Mouse (Mus musculus) hindbrain, embryonic 11.5 days (tissue): ENCODE data around the gene Cdh23. TPM values are rescaled to one million over a fixed set of nuclear protein-coding genes. Genes with fewer than 3 reads are reported as not detected.
A peak's percentile ranks its signal among the peaks of the same experiment; 100 is the strongest.

Source experiments
- ATAC-seq: fragments of 200-750 bp; cut with Nextera tagmentation; 2 replicates; pipeline ENCODE4 v1.8.0; 2017; ENCODE audit warnings: mild to moderate bottlenecking, moderate TSS enrichment, moderate library complexity; ENCODE audit not compliant: low FRiP score
- DNase-seq: peaks from one replicate; pipeline ENCODE4 v3.0.0-alpha.2; 2015; ENCODE audit warnings: low spot score
- H3K27ac ChIP-seq: fragments of 300-500 bp; sonication (generic); 2 replicates; pipeline ENCODE4 v1.5.1; 2014; ENCODE audit warnings: mild to moderate bottlenecking, low read depth, low read length
- H3K27me3 ChIP-seq: fragments of 300-500 bp; sonication (generic); 2 replicates; pipeline ENCODE4 v1.6.1; 2014; ENCODE audit warnings: mild to moderate bottlenecking, low read length, moderate library complexity, mixed read lengths; ENCODE audit not compliant: control insufficient read depth, insufficient read depth
- H3K36me3 ChIP-seq: fragments of 300-500 bp; sonication (generic); 2 replicates; pipeline ENCODE4 v1.6.1; 2014; ENCODE audit warnings: mild to moderate bottlenecking, low read length, moderate library complexity, mixed read lengths; ENCODE audit not compliant: control insufficient read depth, insufficient read depth
- H3K4me1 ChIP-seq: fragments of 300-500 bp; sonication (generic); replicated peaks from 2 replicates; pipeline ENCODE4 v1.6.1; 2014; ENCODE audit warnings: low read length, mixed read lengths; ENCODE audit not compliant: control insufficient read depth, insufficient read depth
- H3K4me2 ChIP-seq: fragments of 300-500 bp; sonication (generic); replicated peaks from 2 replicates; pipeline ENCODE4 v1.6.1; 2014; ENCODE audit warnings: mild to moderate bottlenecking, low read depth, low read length
- H3K4me3 ChIP-seq: fragments of 300-500 bp; sonication (generic); 2 replicates; pipeline ENCODE4 v1.5.1; 2014; ENCODE audit warnings: low read depth, low read length
- H3K9ac ChIP-seq: fragments of 300-500 bp; sonication (generic); 2 replicates; pipeline ENCODE4 v1.6.1; 2014; ENCODE audit warnings: low read depth, low read length
- H3K9me3 ChIP-seq: fragments of 300-500 bp; sonication (generic); 2 replicates; pipeline ENCODE4 v1.6.1; 2016; ENCODE audit warnings: low read length; ENCODE audit not compliant: control insufficient read depth
- WGBS: fragments of 180-500 bp; shearing (Covaris S2); extraction: QIAGEN DNeasy Blood & Tissue Kit; methylation state at CpG from one replicate; pipeline ENCODE4 v1.1.7; 2014; 5-methylcytosine and 5-hydroxymethylcytosine counted together
- polyA plus RNA-seq: library from polyadenylated mRNA; unstranded; fragments of >200 nt; fragmentation: Nextera tagmentation; extraction: Ambion mirVana; gene quantifications from 2 replicates; pipeline ENCODE4 v1.2.1, GENCODE M21; 2014

The Cdh23 gene
- polyA plus RNA-seq, 1 experiment from 2014 or later = 1.6 TPM

DNA sequence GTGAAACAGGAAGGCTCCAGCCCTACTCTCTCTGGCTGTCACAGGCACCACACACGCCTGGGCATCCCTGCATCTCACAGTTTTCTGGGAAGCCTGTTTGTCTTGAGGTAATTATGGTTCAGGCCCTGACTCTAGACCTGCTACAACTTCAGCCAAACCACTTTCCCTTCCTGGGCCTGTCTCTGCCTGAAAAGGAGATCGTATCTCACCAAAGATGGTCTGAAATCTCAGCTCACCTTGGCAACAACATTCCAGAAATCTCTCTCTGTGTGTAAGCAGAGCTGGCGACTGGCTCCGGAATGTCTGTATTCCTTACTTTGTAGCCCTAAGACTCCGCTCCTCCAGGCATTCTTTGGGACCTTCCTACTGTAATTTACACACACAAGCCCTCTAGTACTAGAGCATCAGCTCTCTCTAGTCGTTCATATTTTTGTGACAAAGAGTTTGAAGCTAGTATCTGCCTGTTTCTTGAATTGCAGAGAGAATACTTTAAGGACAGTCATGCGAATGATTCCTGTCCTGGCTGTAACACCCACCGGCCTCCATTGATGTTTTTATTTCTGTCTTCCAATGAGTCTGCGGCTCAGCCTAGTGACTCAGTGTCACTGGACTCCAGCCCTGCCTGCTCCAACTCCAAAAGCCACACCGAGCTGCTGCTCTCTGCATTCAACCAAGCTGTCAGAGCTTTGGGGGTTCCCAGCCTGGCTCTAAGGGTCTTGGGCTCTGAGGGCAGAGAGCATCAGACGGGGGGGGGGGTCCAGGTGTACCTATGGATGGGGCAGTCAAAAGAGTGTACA is 341.2 kb downstream of the Cdh23 start:
- DNase-seq (no peak), ATAC-seq (no peak)
- H3K9me3 ChIP-seq = no peaks in the 10 kb centered on the region
- H3K27ac ChIP-seq = no peak overlapping the region
- no peak overlapping the region for H3K4me2 ChIP-seq
- no peaks in the 10 kb centered on the region for H3K36me3 ChIP-seq
- WGBS = 75% methylated on average over 11 of the region's 11 CpGs
- peaks cover 3% of the 10 kb centered on the region for H3K4me1 ChIP-seq
- no peak overlapping the region for H3K9ac ChIP-seq
- H3K4me3 ChIP-seq = no peak overlapping the region
- no peaks in the 10 kb centered on the region for H3K27me3 ChIP-seq

DNA sequence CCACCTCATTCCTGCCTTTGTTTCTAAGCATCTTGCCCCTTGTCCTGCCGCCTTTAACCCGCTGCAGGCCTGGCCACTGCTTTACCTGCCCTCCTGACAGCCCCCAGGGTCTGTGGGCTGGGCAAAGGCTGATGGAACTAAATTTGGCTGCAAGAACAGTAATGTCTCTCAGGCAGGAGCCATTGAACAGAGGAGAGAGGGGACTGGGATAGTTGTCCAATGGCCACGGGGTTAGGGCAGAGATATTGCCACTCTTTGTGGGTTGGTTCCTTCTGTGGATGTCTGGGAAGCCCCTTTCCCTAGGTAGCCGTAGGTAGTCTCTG is 342.3 kb downstream of the Cdh23 start:
- H3K27me3 ChIP-seq = no peaks in the 10 kb centered on the region
- no peak overlapping the region for H3K4me3 ChIP-seq
- H3K36me3 ChIP-seq = no peaks in the 10 kb centered on the region
- no peak overlapping the region for H3K9ac ChIP-seq
- H3K27ac ChIP-seq = no peak overlapping the region
- no peak overlapping the region for H3K4me2 ChIP-seq
- ATAC-seq = no peak
- no peaks in the 10 kb centered on the region for H3K9me3 ChIP-seq
- DNase-seq = no peak
- 94% methylated on average over 4 of the region's 4 CpGs for WGBS
- H3K4me1 ChIP-seq = peaks cover 3% of the 10 kb centered on the region

DNA sequence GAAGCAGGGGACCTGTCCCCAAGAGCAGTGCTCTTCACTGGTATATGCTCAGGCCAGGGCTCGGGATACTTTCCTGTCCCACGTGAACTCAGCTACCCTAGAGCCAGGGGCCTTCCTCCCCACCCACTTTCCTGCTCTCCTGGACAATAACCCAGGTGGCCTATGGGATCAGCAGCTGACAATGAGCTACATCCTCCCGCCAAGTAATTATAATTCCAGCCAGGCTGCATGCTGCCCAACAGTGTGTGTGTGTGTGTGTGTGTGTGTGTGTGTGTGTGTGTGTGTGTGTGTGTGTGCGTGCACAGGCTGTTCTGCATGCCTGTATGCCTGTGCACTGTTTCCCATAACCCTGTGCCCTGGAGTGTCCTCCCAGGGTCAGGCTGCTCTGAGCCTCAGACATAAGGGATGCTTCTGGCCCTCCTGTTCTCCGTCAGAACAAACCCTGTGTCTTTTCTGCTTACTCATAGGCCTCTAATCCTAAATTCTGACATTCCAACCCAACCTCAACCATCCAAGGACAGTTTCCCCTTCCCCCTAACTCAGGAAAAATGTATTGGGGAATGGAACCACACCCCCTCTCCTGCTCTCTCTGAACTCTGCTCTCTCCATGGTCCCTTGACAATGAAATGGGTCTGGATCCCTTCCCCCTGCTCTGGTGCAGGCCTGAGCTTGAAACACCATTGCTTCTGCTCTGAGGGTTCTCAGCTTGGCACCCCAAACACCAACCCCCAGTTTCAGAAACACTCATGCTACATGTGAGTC is 342.9 kb downstream of the Cdh23 start:
- WGBS = 56% methylated on average over 5 of the region's 5 CpGs
- Histone ChIP-seq H3K27me3 (no peaks in the 10 kb centered on the region), H3K9ac (no peak overlapping the region), H3K27ac (no peak overlapping the region), H3K4me1 (peaks cover 3% of the 10 kb centered on the region), H3K9me3 (no peaks in the 10 kb centered on the region), H3K36me3 (no peaks in the 10 kb centered on the region), H3K4me2 (no peak overlapping the region), H3K4me3 (no peak overlapping the region)
- DNase-seq = no peak
- no peak for ATAC-seq

DNA sequence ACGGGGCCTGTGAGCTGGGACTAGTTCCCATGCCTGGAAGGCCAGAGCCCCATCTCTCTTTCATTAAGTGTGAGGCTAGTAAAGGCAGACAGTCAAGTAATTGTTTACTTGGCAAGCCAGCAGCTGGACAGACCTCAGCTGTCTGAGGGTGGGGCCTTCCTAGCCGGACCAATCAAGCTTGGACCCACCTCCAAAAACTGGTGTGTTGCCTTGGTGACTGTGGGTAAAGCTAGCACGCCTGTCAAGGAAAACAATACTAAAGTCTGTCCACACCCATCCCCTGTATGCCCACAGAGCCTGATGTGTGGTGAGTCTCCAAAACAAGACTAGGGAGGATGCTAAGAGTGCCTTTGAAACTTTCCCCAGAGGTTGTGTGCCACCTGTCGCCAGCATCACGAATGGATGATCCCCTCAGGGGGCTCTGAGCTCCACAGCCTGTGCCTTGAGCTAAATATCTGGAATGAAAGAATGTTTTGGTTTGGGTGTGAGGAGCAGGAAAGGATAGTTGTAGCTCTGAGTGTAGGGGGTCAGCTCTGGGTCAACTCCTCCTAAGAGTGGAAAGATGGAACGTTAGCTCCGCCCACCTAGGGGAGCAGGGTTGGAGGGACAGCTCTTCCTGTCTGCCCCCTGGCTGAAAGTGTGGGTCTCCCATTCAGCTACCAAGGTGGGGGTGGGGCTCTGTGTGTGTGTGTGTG is 344.4 kb downstream of the Cdh23 start:
- H3K4me2 ChIP-seq = no peak overlapping the region
- H3K4me1 ChIP-seq = peaks cover 7% of the 10 kb centered on the region
- no peak overlapping the region for H3K4me3 ChIP-seq
- 17% methylated on average over 7 of the region's 7 CpGs for WGBS
- no peaks in the 10 kb centered on the region for H3K36me3 ChIP-seq
- H3K27ac ChIP-seq = peak overlapping the region; percentile 67
- peak; percentile 54 for DNase-seq
- H3K27me3 ChIP-seq = peaks cover 10% of the 10 kb centered on the region
- H3K9me3 ChIP-seq = no peaks in the 10 kb centered on the region
- ATAC-seq = peak; percentile 65
- no peak overlapping the region for H3K9ac ChIP-seq

DNA sequence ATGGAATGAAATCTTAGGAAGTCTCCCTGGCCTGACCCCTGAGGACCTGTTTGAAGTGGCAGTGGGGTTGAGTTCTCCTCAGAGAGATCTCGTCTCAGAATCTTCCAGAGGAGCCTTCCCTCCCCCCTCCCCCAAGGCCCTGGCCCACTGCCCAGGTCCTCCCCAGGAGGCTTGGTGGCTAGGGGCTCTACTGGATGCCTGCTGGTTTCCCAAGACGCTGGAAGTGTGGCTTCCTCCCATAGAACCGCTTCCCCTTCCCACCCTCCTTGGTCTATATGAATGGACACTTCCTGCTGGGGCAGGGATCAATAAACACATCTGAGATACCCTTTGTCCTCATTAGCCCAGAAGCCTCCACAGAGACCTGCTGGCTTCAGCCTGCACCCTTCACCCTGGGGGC is 345.0 kb downstream of the Cdh23 start:
- Histone ChIP-seq H3K4me1 (peaks cover 10% of the 10 kb centered on the region), H3K9ac (no peak overlapping the region), H3K9me3 (no peaks in the 10 kb centered on the region), H3K4me3 (no peak overlapping the region), H3K27ac (peak overlapping the region; percentile 67), H3K27me3 (peaks cover 12% of the 10 kb centered on the region), H3K36me3 (no peaks in the 10 kb centered on the region), H3K4me2 (no peak overlapping the region)
- ATAC-seq (peak; percentile 20; the same call in 1 of the 2 replicates), DNase-seq (peak; percentile 19)
- WGBS = 30% methylated on average over 3 of the region's 3 CpGs

DNA sequence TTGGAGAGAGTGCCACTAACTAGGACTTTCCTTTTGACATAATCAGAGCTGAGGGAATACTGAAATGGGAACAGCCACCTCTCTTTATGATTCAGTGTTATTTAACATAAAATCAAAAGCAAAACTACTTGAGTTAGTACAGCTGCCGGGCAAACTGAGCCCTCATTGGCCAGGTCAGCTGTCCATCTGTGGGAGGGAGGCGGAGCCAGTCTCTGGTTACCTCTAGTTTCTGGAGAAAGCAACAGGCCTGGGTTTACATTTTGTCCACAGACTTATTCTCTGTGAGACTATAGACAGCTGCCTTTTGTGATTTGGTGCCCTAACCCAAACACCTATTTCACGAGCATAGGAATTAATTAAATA is 345.5 kb downstream of the Cdh23 start:
- H3K27ac ChIP-seq = no peak overlapping the region
- H3K9me3 ChIP-seq = no peaks in the 10 kb centered on the region
- H3K4me1 ChIP-seq = peaks cover 10% of the 10 kb centered on the region
- 50% methylated on average over 3 of the region's 3 CpGs for WGBS
- DNase-seq = peak; percentile 85
- H3K27me3 ChIP-seq = peaks cover 12% of the 10 kb centered on the region
- no peak for ATAC-seq
- no peak overlapping the region for H3K9ac ChIP-seq
- no peak overlapping the region for H3K4me3 ChIP-seq
- H3K4me2 ChIP-seq = no peak overlapping the region
- H3K36me3 ChIP-seq = no peaks in the 10 kb centered on the region

DNA sequence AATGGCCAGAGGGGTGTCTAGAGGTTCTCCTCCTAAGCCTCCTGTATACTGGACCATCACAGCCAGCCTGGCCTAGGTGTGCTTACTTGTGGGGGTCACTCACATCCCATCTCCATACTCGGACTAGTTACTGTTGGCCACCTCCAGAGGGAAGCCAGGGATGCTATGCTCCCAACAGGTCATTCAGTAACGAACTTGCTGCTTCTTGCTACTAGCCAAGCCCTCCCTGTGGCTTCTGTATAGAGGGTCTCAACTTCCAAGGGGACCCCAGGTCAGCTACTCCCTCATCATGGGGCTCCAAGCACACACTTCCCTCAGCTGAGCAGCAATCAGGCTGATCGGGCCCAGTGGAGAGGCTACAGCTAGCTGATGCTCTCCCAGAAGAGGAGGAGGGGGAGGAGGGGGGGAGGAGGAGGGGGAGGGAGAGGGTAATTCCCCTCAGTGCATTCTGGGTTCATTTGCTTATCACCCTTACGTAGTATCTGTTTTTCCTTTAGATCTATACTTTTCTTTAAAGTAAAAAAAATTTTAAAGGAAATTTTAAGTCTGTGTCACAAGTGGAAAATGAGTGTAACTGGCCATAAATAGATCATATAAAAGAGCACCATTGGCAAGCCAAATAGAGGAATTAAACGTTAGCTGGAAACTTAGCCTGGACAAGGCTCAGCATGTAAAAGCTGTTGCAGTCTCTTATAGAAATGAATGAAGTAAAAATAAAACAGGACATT is 346.0 kb downstream of the Cdh23 start:
- no peak for ATAC-seq
- no peak overlapping the region for H3K4me3 ChIP-seq
- peaks cover 12% of the 10 kb centered on the region for H3K27me3 ChIP-seq
- no peak overlapping the region for H3K27ac ChIP-seq
- H3K9me3 ChIP-seq = no peaks in the 10 kb centered on the region
- no peaks in the 10 kb centered on the region for H3K36me3 ChIP-seq
- no peak overlapping the region for H3K9ac ChIP-seq
- 48% methylated on average over 5 of the region's 5 CpGs for WGBS
- H3K4me2 ChIP-seq = no peak overlapping the region
- H3K4me1 ChIP-seq = peaks cover 10% of the 10 kb centered on the region
- no peak for DNase-seq

DNA sequence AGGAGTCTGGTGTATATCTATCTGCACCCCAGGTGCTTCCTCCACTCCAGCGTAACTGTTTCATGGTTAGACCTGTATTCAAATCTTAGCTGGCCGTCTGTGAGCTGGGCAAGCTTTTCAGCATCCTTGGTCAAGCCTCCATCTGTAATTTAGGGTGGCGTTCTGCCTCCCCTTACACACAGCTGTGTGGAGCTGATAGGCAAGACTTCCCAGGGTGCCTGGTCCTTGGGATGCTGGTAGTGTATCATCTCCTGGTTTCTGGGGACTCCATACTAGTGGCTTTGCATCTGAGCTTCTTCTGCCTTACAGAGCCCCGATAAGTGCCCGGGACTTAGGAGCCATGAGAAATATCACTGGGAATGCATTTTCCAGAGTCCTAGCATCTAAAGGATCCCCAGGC is 346.6 kb downstream of the Cdh23 start:
- WGBS = 86% methylated on average over 5 of the region's 5 CpGs
- Histone ChIP-seq H3K4me1 (peaks cover 10% of the 10 kb centered on the region), H3K27me3 (peaks cover 14% of the 10 kb centered on the region), H3K9me3 (no peaks in the 10 kb centered on the region), H3K4me3 (no peak overlapping the region), H3K36me3 (no peaks in the 10 kb centered on the region), H3K4me2 (no peak overlapping the region), H3K9ac (no peak overlapping the region), H3K27ac (no peak overlapping the region)
- ATAC-seq (no peak), DNase-seq (no peak)
